Mouse (Mus musculus) midbrain, embryonic 16.5 days (tissue): ENCODE measurements around the gene Grik4. TPM values are rescaled to one million over a fixed set of nuclear protein-coding genes. Genes with fewer than 3 reads are reported as not detected.

Experiments used
- ATAC-seq: fragments of 200-750 bp; cut with Nextera tagmentation; 2 replicates; pipeline ENCODE4 v1.8.0; 2017; ENCODE audit warnings: moderate TSS enrichment
- H3K27ac ChIP-seq: fragments of 300-500 bp; sonication (generic); 2 replicates; pipeline ENCODE4 v1.5.1; 2014; ENCODE audit warnings: mild to moderate bottlenecking, low read length, mixed read lengths
- H3K27me3 ChIP-seq: fragments of 300-500 bp; sonication (generic); 2 replicates; pipeline ENCODE4 v1.6.1; 2014; ENCODE audit warnings: low read depth, low read length, mixed read lengths; ENCODE audit not compliant: control insufficient read depth, insufficient read depth
- H3K36me3 ChIP-seq: fragments of 300-500 bp; sonication (generic); 2 replicates; pipeline ENCODE4 v1.6.1; 2014; ENCODE audit warnings: mild to moderate bottlenecking, low read length, moderate library complexity, mixed read lengths; ENCODE audit not compliant: control insufficient read depth, insufficient read depth
- H3K4me1 ChIP-seq: fragments of 300-500 bp; sonication (generic); 2 replicates; pipeline ENCODE4 v1.6.1; 2014; ENCODE audit warnings: mild to moderate bottlenecking, low read length, mixed read lengths; ENCODE audit not compliant: control insufficient read depth, insufficient read depth
- H3K4me2 ChIP-seq: fragments of 300-500 bp; sonication (generic); 2 replicates; pipeline ENCODE4 v1.6.1; 2014; ENCODE audit warnings: mild to moderate bottlenecking, low read length, mixed read lengths
- H3K4me3 ChIP-seq: fragments of 300-500 bp; sonication (generic); 2 replicates; pipeline ENCODE4 v1.5.1; 2014; ENCODE audit warnings: low read depth, mild to moderate bottlenecking, low read length, moderate library complexity, mixed read lengths
- H3K9ac ChIP-seq: fragments of 300-500 bp; sonication (generic); 2 replicates; pipeline ENCODE4 v1.6.1; 2014; ENCODE audit warnings: low read depth, low read length, mixed read lengths
- H3K9me3 ChIP-seq: fragments of 300-500 bp; sonication (generic); replicated peaks from 2 replicates; pipeline ENCODE4 v1.6.1; 2014; ENCODE audit warnings: mild to moderate bottlenecking, low read length, mixed read lengths; ENCODE audit not compliant: control insufficient read depth, poor library complexity, severe bottlenecking
- WGBS: fragments of 180-500 bp; shearing (Covaris S2); extraction: QIAGEN DNeasy Blood & Tissue Kit; methylation state at CpG from one replicate; pipeline ENCODE4 v1.1.7; 2014; 5-methylcytosine and 5-hydroxymethylcytosine counted together
- polyA plus RNA-seq: library from polyadenylated mRNA; unstranded; fragments of >200 nt; fragmentation: Nextera tagmentation; extraction: Ambion mirVana; gene quantifications from 2 replicates; pipeline ENCODE4 v1.2.1, GENCODE M21; 2015

The Grik4 gene
- polyA plus RNA-seq, 1 experiment from 2014 or later: 11.7 TPM

DNA sequence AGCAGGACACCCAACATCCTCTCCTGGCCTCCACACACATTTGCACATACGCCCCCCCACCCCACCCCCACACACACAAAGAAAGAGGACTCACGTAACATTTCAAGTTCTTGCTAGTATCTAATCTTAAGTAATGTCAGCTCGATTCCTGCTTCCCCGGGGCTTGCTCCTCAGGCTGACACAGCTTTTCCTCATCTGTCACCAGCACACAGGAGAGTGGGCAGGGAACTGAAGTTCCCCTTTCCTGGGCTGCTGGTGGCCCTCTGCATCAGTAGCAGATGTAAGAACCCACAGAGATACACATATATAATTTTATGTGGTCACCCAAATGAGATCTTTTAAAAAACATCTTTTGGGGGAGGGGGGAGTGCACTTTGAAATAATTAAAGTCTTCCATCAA is 98.2 kb downstream of the Grik4 start:
- H3K27me3 ChIP-seq: no peaks in the 10 kb centered on the region
- no peak overlapping the region for H3K4me3 ChIP-seq
- WGBS: 87% methylated on average over 4 of the region's 4 CpGs
- H3K9me3 ChIP-seq: no peaks in the 10 kb centered on the region
- peaks cover 19% of the 10 kb centered on the region for H3K4me1 ChIP-seq
- no peak overlapping the region for H3K4me2 ChIP-seq
- no peak overlapping the region for H3K9ac ChIP-seq
- no peak for ATAC-seq
- no peaks in the 10 kb centered on the region for H3K36me3 ChIP-seq
- H3K27ac ChIP-seq: no peak overlapping the region

DNA sequence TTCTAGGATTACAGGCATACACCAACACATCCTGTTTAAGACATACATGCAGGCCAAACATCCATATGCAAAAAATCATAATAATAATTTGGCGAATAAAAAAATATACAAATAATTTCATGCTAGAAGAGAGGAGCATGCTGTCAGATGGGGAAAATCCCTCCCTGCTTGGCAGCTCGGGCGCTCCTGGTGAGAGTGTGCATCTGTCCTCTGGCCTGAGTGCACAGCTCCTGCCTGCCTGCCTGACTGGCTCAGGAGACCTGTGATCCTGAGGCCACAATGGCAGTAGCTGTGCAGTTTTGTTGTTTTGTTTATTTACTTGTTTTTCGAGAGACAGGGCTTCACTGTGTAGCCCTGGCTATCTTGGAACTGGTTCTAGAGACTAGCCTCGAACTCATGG is 100.0 kb downstream of the Grik4 start:
- no peaks in the 10 kb centered on the region for H3K27me3 ChIP-seq
- no peak overlapping the region for H3K27ac ChIP-seq
- no peaks in the 10 kb centered on the region for H3K36me3 ChIP-seq
- H3K9ac ChIP-seq: no peak overlapping the region
- H3K4me3 ChIP-seq: no peak overlapping the region
- no peaks in the 10 kb centered on the region for H3K9me3 ChIP-seq
- peaks cover 19% of the 10 kb centered on the region for H3K4me1 ChIP-seq
- ATAC-seq: no peak
- 92% methylated on average over 5 of the region's 5 CpGs for WGBS
- H3K4me2 ChIP-seq: no peak overlapping the region

DNA sequence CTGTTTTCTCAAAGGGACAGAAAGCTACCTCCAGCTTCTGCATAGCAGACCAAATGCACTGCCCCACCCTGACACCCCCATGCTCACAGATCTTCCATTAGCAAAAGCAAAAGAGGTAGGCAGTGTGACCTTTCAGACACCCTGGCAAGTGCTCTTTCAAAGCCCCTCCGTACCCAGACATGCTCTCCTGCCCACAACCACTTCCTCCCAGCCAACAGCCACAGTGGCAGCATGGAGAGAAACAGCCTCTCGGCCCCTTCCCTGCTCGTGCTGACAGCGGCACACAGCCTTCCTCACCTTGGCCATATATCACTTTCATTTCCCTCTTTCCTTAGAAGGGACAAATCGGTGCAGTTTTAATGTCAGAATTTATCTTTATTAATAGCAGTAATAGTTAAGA is 106.0 kb downstream of the Grik4 start:
- H3K4me2 ChIP-seq: no peak overlapping the region
- no peak for ATAC-seq
- H3K27ac ChIP-seq: no peak overlapping the region
- no peak overlapping the region for H3K4me3 ChIP-seq
- no peaks in the 10 kb centered on the region for H3K27me3 ChIP-seq
- H3K9ac ChIP-seq: no peak overlapping the region
- H3K4me1 ChIP-seq: no peaks in the 10 kb centered on the region; the same call in 1 of the 2 replicates
- WGBS: 85% methylated on average over 5 of the region's 5 CpGs
- H3K9me3 ChIP-seq: no peaks in the 10 kb centered on the region
- H3K36me3 ChIP-seq: no peaks in the 10 kb centered on the region

DNA sequence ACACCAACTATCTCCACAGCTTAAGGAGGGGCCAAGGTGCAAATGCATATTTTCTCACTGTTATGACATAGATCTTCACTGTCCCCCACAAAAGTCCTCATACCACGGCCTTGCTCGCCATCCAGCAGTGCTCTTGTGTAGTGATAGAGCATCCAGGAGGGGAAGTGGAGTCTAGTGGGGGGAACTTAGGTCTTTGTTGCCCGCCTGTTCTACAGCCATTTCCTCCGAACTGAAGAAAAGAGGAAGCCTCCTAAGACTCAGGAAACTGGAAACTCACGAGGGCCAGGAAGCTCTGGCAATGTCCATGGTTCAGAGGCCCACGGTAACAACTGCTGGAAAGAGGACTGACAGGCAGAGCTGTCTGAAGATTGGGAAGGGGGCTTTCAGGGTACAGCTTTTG is 106.8 kb downstream of the Grik4 start:
- no peak for ATAC-seq
- 77% methylated on average over 6 of the region's 6 CpGs for WGBS

DNA sequence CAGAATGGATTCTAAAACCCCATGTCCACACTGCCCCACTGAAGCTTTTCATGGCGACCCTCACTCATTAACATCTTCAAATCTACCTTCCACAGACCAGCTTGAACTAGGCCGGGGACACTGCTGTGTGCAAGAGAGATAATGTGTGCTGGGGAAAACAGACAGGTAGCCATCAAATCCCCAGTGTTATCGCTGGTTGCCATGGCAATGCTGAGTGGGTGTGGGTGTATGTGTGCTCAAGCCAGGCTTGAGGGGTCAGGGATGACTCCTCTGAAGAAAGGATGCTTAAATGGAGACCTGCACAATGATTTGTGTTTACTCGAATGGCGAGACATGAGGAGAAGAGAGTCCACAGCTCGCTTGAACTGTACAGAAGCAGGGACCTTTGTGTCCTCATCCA is 112.7 kb downstream of the Grik4 start:
- Histone ChIP-seq H3K9ac (no peak overlapping the region), H3K9me3 (no peaks in the 10 kb centered on the region), H3K27me3 (no peaks in the 10 kb centered on the region), H3K4me2 (no peak overlapping the region), H3K4me3 (no peak overlapping the region), H3K36me3 (no peaks in the 10 kb centered on the region), H3K4me1 (peaks cover 4% of the 10 kb centered on the region; the same call in 1 of the 2 replicates), H3K27ac (no peak overlapping the region)
- 60% methylated on average over 6 of the region's 6 CpGs for WGBS
- ATAC-seq: peak; percentile 60; the same call in 1 of the 2 replicates

More for the DNA sequence above, 106.8 kb downstream of the Grik4 start:
- no peaks in the 10 kb centered on the region for H3K36me3 ChIP-seq
- H3K4me2 ChIP-seq: no peak overlapping the region
- H3K9ac ChIP-seq: no peak overlapping the region
- H3K9me3 ChIP-seq: no peaks in the 10 kb centered on the region
- no peak overlapping the region for H3K27ac ChIP-seq
- no peaks in the 10 kb centered on the region for H3K4me1 ChIP-seq
- H3K4me3 ChIP-seq: no peak overlapping the region
- no peaks in the 10 kb centered on the region for H3K27me3 ChIP-seq

DNA sequence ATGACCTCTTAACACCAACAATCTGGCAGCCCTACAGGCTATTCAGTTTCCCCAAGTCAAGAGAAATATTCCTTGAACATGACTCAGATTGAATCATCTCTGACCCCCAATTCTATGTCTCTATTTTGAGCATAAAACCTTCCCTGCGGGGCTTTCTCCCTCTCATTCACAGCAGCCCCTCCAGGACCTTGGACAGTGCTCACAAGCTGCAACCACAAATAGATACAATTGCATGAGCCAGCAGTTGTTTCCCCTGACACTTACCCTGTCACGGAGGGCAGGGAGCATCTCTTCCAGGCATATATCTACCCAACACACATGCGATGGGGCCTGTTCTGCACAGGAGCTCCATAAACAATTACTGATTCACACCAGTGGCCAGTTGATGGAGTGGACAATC is 125.0 kb downstream of the Grik4 start:
- no peak overlapping the region for H3K27ac ChIP-seq
- no peaks in the 10 kb centered on the region for H3K4me1 ChIP-seq
- H3K9me3 ChIP-seq: no peaks in the 10 kb centered on the region
- H3K36me3 ChIP-seq: no peaks in the 10 kb centered on the region
- H3K4me2 ChIP-seq: no peak overlapping the region
- H3K27me3 ChIP-seq: no peaks in the 10 kb centered on the region
- no peak overlapping the region for H3K4me3 ChIP-seq
- no peak for ATAC-seq
- no peak overlapping the region for H3K9ac ChIP-seq
- WGBS: 55% methylated on average over 3 of the region's 3 CpGs

DNA sequence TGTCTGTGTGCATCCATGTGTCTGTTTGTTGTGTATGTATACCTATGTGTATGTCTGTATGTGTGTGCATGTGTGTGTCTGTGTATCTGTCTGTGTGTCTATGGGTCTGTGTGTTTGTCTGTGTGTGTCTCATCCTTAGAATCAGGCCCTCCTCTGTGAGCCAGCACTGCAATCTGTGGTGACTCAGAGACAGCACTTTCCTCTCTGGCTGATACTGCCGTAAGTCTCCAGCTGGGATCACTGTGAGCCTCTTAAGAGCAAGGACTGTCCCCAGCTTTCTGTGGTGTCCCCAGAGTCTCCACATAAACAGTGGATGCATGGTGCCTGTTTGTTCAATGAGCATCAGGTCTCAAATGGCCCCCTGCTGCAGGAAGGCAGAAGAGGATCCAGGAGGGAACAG is 127.5 kb downstream of the Grik4 start:
- no peaks in the 10 kb centered on the region for H3K4me1 ChIP-seq
- H3K27ac ChIP-seq: no peak overlapping the region
- H3K27me3 ChIP-seq: no peaks in the 10 kb centered on the region
- H3K36me3 ChIP-seq: no peaks in the 10 kb centered on the region
- no peak overlapping the region for H3K4me3 ChIP-seq
- H3K9me3 ChIP-seq: 0 out of 2 replicates have a peak, but pooled peaks cover 2% of the 10 kb centered on the region
- ATAC-seq: no peak
- no peak overlapping the region for H3K9ac ChIP-seq
- no peak overlapping the region for H3K4me2 ChIP-seq
- WGBS: 74% methylated on average over 1 of the region's 1 CpGs

DNA sequence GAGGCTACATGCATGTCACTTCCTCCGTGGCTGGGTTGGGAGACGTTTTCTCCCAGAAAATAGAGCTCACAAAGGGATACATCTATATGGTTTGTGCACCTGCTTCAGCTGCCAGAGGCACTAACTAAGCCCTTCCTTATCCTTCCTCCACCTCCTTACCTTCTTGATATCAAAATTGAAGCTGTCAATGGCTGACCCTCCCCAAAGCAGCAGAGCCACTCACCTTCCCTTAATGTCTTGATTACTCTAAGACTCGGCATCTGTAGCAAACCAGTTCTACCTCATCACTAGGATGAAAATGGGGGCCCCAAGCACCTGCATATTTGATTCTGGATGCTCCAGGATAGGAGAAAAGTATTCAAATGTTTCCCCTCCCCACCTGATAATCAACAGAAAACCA is 135.1 kb downstream of the Grik4 start:
- Histone ChIP-seq H3K36me3 (no peaks in the 10 kb centered on the region), H3K4me3 (no peak overlapping the region), H3K27ac (no peak overlapping the region), H3K4me2 (no peak overlapping the region), H3K9me3 (0 out of 2 replicates have a peak, but pooled peaks cover 2% of the 10 kb centered on the region), H3K27me3 (no peaks in the 10 kb centered on the region), H3K9ac (no peak overlapping the region), H3K4me1 (no peaks in the 10 kb centered on the region)
- ATAC-seq: no peak
- WGBS: 95% methylated on average over 3 of the region's 3 CpGs

DNA sequence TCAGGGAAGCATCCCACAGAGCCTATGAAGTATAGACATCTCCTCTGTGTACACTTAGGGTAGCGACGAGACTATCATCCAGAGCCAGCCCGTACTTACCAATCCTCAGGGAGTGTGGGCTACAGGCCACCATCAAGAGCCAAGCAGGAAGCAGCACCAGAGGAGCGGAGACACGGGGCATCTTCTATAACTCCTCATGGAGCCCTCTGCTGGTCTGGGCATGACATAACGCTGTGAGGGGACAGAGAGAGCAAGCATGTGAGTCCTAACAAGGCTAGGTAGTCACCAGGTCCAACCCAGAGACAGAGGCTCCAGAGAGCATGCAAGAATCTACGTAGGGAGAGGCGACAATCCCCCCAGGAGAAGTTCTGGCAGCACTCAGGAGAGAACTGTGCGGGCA is 135.9 kb downstream of the Grik4 start:
- Histone ChIP-seq H3K27ac (no peak overlapping the region), H3K4me1 (no peaks in the 10 kb centered on the region), H3K9ac (no peak overlapping the region), H3K9me3 (no peaks in the 10 kb centered on the region), H3K4me3 (no peak overlapping the region), H3K4me2 (no peak overlapping the region), H3K36me3 (no peaks in the 10 kb centered on the region), H3K27me3 (no peaks in the 10 kb centered on the region)
- no peak for ATAC-seq
- WGBS: 77% methylated on average over 9 of the region's 9 CpGs
